Mouse (Mus musculus) cerebellum, adult 11-12 months (tissue): ENCODE measurements around the gene Myo9a.
"Not testable (repeated sequence)": the region's sequence is repeated elsewhere in the genome, so short reads cannot be mapped to it uniquely, and the experiment has no call there.

Experiments
- DNase-seq: peaks from one replicate; pipeline ENCODE4 v3.0.0; 2022

Myo9a gene

GRCm38 (mm10) chr9:59751966-59752365, 1.3 kb downstream of the Myo9a start:
- DNase-seq = no peak

- no peak for DNase-seq
Observed at GRCm38 (mm10) chr9:59755199-59755598, 4.5 kb downstream of the Myo9a start.

GRCm38 (mm10) chr9:59757016-59757415, 6.3 kb downstream of the Myo9a start:
- not testable (repeated sequence) for DNase-seq

- no peak for DNase-seq
Observed at GRCm38 (mm10) chr9:59760515-59760914, 9.8 kb downstream of the Myo9a start.

- not testable (repeated sequence) for DNase-seq
Observed at GRCm38 (mm10) chr9:59766966-59767461, 16.3 kb downstream of the Myo9a start.

GRCm38 (mm10) chr9:59806046-59806774, 55.5 kb downstream of the Myo9a start:
- DNase-seq = not testable (repeated sequence)

GRCm38 (mm10) chr9:59884551-59884950, 133.9 kb downstream of the Myo9a start:
- no peak for DNase-seq

- no peak for DNase-seq
Observed at GRCm38 (mm10) chr9:59903382-59903781, 152.7 kb downstream of the Myo9a start.

- DNase-seq = no peak
Observed at GRCm38 (mm10) chr9:59914761-59915160, 164.1 kb downstream of the Myo9a start.

GRCm38 (mm10) chr9:59930248-59930647, 179.6 kb downstream of the Myo9a start:
- DNase-seq = no peak

- DNase-seq = not testable (repeated sequence)
Observed at GRCm38 (mm10) chr9:59935866-59936265, 185.2 kb downstream of the Myo9a start.

- DNase-seq = no peak
Observed at GRCm38 (mm10) chr9:59938529-59938928, 187.8 kb downstream of the Myo9a start.

GRCm38 (mm10) chr9:59939691-59940090, 189.0 kb downstream of the Myo9a start:
- no peak for DNase-seq

- DNase-seq = no peak
Observed at GRCm38 (mm10) chr9:59940913-59941884, 190.5 kb downstream of the Myo9a start.

- DNase-seq = no peak
Observed at GRCm38 (mm10) chr9:59941885-59942350, 191.2 kb downstream of the Myo9a start.

- no peak for DNase-seq
Observed at GRCm38 (mm10) chr9:59942501-59943085, 191.9 kb downstream of the Myo9a start.

GRCm38 (mm10) chr9:59943826-59944225, 193.1 kb downstream of the Myo9a start:
- DNase-seq = no peak

- no peak for DNase-seq
Observed at GRCm38 (mm10) chr9:59945241-59945640, 194.5 kb downstream of the Myo9a start.

- DNase-seq = no peak
Observed at GRCm38 (mm10) chr9:59947271-59947670, 196.6 kb downstream of the Myo9a start.

- no peak for DNase-seq
Observed at GRCm38 (mm10) chr9:59948226-59948625, 197.5 kb downstream of the Myo9a start.

GRCm38 (mm10) chr9:59948691-59949250, 198.1 kb downstream of the Myo9a start:
- DNase-seq = peak; percentile 11

- DNase-seq = no peak
Observed at GRCm38 (mm10) chr9:59949511-59949910, 198.8 kb downstream of the Myo9a start.

GRCm38 (mm10) chr9:59949981-59950380, 199.3 kb downstream of the Myo9a start:
- no peak for DNase-seq
